Mouse (Mus musculus): ENCODE measurements around the gene Mphosph8. TPM values are rescaled to one million over a fixed set of nuclear protein-coding genes. Genes with fewer than 3 reads are reported as not detected.

The Mphosph8 gene
- total RNA-seq, 2 experiments from 2014 or later, result 16.4 to 18.2 TPM

Other genes with a start within 250 kb of the Mphosph8 start
- gene Cenpj, start 92.8 kb upstream of the Mphosph8 start, total RNA-seq (2021), result 1 to 10 TPM; 1.9 to 3.1 TPM
- gene Parp4, start 92.6 kb upstream of the Mphosph8 start, total RNA-seq (2021), result 10 to 100 TPM in 1 of 2 experiments, 1 to 10 TPM in 1; 9.5 to 10.5 TPM
- gene Pspc1, start 110.1 kb downstream of the Mphosph8 start, total RNA-seq (2021), result 1 to 10 TPM; 8.2 to 9.7 TPM
- 10 to 100 TPM; 14.9 to 18.2 TPM for gene Zmym5, start 143.5 kb downstream of the Mphosph8 start, total RNA-seq (2021)
- 10 to 100 TPM; 26.2 to 29.5 TPM for gene Zmym2, start 218.4 kb downstream of the Mphosph8 start, total RNA-seq (2021)